Mouse (Mus musculus) cerebellum, adult 18-20 months (tissue): ENCODE measurements around the gene Alg9.
"Not testable (repeated sequence)": the region's sequence is repeated elsewhere in the genome, so short reads cannot be mapped to it uniquely, and the experiment has no call there.

Experiments used
- DNase-seq, 2 experiments: peaks; one replicate each; pipeline ENCODE4 v3.0.0; 2021

Alg9 gene

DNA sequence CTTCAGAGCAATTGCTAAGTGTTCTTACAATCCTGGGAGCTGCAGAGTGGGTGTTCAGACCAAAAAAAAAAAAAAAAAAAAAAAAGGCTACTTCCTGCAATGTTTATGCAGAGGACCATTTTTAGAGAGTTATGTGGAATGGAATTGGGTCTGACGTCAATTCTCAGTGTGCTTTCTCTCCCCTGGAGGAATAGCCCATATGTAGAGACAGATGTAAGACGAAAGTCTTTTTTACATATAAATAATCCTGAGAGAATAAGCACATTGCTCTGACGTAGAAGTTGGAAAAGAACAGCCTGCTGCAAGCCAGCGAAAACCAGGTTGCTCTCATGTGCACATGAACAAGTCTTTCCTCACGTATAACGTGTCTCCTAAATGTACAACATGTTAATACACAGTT lies 44.9 kb downstream of the Alg9 start:
- no peak for DNase-seq

DNA sequence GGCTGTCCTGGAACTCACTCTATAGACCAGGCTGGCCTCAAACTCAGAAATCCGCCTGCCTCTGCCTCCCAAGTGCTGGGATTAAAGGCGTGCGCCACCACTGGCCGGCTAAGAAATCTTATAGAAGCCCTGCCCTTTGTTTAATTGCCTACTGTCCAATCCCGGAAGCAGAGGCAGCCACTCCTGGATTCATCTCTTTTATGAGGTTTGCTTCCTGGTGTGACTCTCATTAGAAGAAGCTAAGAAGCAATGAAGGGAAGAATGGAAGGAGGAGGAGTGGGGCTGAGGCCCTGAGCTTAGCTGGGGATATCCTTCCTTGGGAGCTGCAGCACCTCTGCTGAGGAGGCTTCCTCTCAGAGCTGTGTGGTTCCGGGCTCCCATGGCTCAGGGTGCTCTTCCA lies 46.8 kb downstream of the Alg9 start:
- DNase-seq: no peak

DNA sequence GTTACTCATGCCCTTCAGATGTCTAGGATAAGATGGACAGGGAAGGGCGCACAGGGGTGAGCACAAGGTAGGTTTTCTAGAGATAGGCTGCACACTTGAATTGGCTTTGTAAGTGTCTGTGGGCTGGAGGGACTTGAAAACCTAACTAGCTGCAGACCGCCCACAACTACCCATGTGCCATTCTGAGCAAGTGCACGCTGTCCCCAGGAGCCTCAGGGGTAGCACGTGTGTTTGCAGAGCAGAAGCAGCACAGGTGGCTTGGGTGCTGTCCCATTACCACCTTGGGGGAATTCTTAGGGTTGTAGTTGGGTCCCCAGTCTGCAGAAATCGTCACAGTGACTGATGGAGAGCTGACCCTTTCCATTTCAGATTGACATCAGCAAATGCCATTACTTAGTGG lies 47.4 kb downstream of the Alg9 start:
- no peak for DNase-seq

DNA sequence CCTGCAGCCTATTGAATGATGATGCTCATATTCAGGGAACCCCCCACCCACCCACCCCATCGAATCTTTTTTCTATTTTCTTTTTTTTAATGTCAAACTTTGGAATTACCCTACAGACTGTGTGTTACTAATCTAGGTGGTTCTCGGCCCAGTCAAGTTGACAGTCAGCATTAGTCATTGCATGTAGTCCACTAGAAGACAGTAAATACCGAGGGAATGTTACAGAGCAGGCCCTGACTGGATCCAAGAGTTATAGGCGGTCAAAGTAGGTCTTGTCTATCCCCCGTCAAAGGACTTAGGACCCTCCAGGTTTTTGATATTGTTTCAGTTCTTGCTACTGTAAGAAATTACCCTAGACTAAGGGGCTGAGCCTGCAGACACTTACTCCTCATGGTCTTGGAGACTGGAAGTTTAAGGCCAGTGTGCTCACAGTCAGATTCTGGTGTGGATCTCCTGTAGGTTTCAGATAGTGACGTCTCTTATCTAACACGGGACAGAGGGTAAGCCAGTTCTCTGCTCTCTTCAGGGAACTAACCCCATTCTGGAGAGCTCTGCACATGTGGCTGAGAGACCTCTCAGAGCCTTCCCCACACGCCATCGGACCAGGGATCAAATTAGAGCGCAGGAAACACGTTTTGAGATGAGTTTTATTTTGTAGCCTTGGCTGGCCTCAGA lies 49.1 kb downstream of the Alg9 start:
- no peak for DNase-seq

DNA sequence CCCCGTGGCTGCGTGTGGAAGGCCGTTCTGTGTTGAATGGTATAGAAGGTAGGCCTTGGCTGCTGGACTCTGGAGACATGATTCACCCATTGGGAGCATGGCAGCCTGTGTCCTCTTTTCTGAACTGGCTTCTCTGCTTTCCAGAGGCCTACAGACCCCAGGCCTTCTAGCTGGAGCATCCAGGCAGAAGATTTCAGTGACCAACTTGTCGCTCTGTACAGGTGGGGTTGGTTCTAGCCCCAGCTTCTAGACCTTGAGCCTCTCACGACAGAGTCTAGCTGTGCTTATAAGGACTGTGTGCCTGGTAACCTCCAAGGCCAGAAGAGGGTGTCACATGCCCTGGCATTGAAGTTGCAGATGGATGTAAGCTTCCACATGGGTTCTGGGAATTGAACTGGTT lies 56.7 kb downstream of the Alg9 start:
- DNase-seq: no peak

DNA sequence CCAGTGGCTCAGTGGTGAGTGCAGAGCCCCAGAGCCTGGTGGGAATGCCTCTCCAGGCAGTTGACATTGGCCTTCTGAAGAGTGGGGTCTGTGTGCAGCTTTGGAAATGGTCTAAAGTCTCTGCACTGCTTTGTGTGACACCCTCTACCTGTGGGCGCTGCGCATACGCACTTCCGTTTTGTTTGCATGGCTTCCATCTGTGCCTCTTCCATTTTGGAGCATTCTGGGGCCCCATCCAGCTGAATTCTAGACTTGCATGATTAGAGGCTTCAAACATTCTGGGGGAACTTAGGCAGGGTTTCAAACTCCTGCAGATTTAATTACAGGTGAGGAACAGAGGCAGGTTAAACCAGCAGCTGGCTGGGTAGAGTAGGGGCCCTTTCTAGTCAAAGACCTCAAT lies 57.3 kb downstream of the Alg9 start:
- no peak for DNase-seq

DNA sequence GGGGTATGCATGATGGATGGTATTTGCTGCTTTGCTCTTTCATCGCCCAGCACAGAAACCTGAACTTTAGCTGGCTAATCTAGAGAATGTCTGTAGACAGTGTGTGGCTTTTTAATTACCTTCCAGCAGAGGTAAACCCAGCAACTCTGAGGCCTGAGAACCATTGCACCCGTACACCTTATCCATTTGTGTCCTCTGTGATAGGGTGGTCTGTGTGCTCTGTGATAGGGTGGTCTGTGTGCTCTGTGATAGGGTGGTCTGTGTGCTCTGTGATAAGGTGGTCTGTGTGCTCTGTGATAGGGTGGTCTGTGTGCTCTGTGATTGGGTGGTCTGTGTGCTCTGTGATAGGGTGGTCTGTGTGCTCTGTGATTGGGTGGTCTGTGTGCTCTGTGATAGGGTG lies 57.8 kb downstream of the Alg9 start:
- DNase-seq: not testable (repeated sequence)

DNA sequence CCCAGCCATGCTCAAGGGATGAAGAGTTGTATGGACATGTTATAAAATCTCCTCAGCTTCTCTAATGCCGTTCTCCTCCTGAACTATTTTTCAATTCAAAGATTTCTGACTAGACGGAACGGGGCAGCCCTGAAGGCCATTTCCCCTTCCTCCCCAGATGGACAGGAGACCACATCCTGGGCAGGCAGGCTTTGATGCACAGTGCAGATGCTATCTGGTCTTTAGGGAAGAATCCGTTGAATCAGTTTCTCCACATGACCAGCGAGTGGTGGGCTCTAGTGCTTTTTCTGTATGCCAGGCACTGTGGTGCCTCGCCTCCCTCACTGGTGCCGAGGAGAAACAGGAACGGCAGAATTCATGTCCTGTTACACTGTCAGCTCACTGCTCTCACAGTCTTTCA lies 59.0 kb downstream of the Alg9 start:
- DNase-seq: no peak

DNA sequence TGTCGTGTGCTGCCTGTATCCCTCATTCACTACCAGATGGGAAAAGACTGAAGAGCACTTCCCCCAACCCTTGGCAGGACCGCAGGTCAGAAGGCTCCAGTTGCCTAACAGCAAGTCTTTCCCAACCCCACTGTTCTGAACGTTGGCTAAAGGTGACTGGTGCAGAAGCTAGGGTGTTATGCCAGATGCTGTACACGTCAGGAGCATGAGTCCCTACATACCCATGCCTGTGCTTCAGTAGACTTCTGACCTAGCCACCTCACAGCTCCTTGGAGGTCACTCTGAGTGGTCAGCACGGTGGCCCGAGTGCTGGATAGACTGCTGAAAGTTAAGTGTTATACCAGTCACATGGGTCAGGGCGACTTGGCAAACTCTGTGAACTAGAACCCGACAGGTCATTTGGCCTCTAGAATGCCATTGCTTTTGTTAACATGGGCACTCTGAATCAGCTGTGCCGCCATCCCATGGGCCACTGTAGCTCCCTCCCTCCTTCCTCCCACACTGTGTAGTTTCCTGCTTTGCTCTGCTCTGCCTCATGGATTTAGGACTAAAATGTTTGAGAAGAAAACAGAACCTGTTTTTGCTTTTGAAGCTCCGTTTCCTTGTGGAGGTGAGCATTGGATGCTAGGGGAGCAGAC lies 60.4 kb downstream of the Alg9 start:
- no peak for DNase-seq

DNA sequence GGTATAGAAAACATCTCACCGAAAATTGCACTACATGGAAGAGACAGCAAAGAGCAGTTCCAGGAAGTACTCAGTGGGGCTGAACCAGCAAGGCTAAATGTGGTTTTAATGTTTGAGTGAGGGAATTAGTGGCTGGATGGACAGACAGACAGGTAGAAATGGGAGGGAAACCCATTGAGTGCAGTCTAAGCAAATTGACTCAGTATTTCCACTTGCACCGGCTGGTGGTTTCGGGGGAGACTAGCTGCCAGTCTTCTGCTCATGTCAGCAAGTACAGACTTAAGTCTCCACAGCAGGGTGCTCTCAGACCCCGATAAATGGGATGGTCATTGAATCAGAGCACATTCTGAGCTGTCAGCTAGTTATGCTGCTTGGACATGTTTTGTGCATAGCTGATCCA lies 61.3 kb downstream of the Alg9 start:
- DNase-seq: no peak

DNA sequence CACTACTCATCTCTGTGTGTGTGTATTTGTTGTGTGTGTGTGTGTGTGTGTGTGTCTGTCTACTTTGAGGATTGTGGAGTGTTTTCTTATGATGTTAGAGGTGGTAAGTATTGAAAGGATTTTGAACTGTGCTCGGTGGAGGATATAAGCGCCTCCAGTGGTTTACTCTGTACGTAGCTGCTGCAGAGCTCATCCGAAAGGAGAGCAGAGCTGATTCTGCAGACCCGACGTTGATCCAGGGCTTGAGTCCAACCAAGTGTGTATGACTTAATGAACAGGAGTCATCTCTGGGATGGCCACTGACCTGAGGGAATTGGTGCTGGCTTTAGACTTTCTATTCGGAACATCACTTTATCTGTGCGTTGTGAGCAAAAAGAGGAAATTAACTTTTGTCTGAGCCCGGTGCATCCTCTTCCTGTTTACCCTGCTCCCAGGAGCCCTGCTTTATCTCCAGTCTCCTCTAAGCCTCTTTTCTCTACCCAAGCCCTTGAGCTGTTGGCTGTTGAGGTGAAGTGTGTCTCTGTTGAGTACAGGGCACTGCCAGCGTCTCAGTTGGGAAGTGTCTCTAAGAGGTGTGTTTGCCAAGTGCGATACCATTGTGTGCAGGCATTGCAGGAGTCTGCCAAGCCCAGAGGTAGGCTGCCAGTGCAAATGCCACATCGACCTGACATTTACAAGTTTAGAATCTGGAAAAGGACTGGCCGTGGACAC lies 66.4 kb downstream of the Alg9 start:
- DNase-seq: peak; percentile 57 to 68

DNA sequence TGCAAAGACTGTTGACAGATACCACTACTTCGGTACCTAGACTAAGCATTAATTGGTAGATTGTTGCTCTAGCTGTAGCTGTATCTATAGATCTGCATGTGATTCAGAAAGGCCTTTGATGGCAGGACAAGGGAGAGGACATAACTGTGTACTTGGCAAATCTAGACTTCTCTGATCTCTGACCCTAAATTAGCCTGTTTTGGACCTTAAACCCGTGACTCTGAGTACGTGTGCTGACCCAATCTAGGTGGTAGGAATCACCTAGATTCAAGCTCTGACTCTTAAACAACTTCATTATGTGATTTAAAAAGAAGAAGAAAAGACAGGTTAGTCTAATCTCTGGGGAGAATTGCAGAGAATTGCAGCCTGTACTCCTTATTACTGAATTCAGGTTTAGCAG lies 70.3 kb downstream of the Alg9 start, which contains the start of gene Ppp2r1b:
Gene Ppp2r1b (plus strand): TSS at position 221 of the 400 bp plus-strand sequence.
- no peak for DNase-seq

DNA sequence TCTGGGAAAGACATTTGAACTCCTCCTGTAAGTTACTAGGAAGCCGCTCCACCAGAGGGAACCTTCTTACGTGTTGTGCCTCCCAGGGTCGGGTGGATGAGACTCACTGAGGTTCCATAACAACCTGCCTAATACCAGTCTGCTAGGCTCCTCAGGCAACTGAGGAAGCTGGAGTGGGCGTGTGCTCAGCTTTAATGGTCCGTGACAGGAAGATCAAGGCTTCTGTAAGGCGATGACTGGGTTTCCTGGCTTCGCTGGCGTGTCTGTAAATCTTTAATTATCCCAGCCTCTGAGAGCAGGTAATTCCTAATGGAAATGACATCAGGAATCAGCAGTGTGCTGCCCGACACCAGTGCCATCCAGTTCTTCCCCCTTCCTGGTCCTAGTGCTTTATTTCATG lies 70.7 kb downstream of the Alg9 start:
- no peak for DNase-seq

DNA sequence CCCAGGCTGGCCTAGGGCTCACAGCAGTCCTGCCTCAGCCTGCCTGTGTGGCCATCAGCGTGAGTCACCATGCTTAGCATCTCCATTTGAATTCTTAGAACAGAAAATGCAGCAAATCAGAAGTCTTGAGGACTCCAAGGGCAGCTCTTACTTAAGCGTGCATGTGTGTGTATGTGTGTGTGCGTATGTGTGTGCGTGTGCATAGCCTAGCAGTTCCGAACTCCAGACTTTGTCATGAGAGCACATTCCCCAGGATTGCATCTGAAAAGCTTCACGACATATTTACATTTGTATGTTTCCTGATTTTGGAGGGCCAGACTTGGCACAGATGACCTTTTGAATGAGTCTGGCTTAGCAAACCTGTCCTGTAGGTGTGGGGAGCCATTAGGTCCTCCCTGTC lies 72.3 kb downstream of the Alg9 start:
- no peak for DNase-seq

DNA sequence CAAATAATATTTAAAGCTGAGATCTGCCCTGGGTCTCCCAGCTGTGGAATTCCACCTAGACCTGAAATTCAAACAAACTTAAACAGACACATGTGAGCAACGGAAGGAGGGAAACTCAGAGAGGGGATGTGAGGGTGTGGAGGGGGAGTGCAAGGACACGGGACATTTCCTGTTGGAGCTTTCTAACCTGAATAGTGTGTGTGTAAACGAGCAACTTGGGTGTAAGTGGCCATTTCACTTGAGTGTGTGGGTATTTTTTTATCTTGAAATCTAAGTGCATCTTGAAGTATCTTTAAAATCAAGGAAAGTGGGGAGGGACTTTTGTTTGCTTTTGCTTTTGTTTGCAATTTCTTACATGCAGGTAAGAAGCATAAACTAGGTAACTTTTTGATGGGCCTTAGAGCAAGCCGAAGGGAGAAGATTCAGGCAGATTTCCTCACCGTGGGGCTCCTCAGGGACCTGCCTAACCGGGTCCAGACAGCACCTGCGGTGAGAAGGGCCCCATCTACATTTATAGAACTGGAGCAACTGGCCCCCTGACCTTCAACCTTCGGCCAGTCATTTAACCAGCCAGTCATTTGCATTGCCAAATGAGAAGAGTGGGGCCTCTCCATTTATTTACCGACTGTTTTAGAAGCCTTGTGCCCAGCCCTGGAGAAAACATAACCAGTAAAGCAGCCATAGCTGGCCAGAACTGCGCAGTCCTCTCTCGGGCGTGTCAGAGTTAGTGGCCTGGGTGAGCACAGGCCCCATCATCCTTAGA lies 73.0 kb downstream of the Alg9 start:
- no peak for DNase-seq

DNA sequence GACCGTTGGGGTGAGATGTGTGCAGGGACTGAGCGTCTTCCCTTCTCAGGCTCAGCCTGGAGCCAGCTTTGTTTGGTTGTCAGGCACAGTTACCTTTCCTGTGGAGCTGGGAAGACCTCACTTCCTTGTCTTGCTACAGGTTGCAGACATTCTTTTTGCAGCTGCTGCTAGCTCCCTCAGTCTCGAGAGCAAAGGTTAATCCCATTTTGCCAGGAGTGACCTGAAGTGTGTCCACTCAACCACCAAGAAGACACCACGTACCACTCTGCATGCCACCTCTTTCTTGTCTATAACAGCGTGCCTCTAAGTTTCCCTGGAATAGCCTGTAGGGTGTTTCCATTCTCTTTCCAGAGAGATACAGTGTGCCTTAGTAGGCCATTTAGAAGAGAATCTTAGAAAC lies 74.0 kb downstream of the Alg9 start:
- no peak for DNase-seq

DNA sequence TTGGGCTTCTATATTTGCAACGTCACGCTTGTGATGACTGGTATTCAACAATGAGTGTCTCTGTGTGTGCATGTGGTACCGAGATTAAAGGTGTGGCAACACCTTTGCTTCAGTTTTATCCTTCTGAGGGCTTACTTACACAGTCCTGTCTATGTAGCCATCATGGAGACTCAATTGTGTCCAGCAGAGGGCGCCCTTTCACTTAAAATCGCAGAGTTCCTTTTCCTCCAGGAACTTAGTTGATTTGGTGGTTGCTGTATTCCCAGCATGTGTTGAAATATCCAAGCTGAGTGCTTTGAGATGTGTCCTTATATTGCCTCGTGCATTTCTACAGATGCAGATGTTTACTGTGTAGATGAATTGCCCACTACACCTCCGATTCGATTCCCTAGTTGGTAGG lies 74.4 kb downstream of the Alg9 start:
- DNase-seq: peak; percentile 92 to 93

DNA sequence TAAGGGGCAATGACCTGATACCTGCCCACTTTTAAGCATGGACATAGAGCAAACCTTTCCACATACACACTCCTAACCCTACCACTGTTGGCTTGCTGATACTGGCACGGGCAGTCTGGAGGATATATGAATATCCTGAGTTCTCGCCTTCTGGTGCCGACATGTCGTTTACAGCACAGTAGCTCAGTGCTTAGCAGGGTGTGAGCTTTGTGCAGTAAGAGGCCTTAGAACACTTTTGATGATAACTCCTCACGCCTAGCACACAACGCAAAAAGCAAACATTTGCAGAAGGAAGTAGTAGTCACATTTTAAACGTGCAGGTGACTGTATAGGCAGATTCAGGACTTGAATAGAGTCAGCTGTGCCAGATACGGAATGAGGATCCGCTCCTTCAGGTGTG lies 74.9 kb downstream of the Alg9 start:
- DNase-seq: no peak

DNA sequence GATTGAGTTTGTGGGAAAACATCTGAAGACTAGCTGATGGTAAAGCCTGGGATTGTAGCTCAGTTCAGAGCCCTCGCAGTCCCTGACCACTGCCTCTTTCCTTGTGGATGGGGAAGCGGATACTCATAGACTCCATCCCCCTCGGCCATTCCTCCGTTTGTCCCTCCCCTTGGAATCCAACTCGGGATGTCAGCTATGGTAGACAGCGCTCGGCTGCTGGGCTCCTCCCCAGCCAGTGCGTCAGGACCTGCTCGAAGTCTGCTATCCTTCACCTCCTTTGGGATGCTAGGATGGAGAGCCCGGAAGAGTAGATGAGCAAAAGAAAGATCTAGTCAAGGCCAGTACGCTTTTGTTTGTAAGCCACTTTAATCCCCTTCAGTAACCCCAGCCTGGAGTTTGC lies 75.5 kb downstream of the Alg9 start:
- DNase-seq: no peak

DNA sequence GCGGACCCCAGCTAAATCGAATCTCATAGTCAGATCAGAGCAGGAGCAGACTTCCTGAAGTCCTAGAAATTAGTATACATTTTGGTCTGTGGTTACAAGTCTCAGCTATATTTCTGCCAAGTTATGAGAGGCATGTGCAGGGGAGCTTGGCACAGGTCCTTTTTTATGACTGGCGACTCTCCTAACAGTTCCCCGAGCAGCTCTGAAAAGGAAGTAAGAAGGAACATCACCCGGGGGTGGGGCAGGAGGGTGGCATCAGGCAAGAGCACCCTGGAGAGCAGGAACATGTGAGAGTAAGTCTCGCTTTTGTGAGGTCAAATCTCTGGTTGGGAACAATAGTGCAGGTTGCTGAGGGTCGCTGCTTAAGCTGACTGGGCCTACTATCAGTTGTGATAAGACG lies 75.9 kb downstream of the Alg9 start:
- DNase-seq: no peak

DNA sequence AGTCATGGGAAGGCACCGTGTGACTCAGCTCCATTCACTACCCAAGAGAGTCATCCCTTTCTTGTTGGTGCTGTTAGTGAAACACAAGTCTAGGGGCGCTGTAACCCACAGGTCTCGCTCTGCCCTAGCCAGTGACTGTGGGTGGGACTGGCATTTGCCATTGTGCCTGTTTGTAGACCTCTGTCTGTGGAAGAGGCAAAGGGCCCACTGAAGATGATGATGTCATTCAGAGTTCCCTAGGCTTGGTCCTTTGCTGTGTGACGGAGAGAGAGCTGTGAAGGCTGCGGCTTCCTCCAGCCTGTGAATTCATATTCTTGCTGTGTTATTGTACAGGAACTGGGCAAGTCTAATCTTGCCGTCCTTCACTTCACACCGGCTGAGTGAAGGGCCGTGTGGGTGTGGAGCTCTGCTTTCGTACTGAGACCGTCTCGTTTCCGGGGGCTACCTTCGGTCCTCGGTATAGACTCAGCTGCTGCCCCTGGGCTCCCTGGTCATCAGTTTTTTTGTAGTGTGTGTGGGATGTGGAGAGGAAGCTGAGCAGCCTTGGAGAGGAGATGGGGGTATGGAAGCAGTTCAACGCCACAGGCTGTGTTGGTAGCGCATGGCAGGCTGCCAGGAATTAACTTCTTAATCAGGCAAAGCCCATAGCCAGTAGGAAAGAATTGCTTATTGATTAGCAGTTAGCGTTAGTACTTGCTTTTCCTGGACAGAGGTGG lies 78.0 kb downstream of the Alg9 start:
- no peak for DNase-seq

DNA sequence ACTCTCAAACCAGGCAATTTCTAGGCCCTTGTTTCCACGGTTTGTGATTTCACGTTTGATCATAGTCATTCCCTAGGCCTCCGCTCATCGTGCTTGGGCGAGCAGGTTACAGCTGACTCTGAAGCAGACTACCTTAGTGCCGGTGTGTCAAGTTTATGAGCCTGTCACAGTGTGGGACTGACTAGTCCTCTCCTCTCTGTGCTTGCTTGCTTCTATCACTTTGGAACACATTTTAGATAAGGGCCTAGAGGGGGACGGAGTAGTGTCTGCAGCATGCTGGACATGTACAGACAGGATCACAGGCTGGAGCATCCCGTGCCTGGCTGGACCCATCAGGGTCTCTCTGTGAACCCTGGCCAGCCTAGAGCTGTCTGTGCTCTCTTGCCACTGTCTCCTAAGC lies 79.6 kb downstream of the Alg9 start:
- no peak for DNase-seq
